Comparison of ENCODE assay signal across 26 mouse cellular contexts in the genomic region with DNA sequence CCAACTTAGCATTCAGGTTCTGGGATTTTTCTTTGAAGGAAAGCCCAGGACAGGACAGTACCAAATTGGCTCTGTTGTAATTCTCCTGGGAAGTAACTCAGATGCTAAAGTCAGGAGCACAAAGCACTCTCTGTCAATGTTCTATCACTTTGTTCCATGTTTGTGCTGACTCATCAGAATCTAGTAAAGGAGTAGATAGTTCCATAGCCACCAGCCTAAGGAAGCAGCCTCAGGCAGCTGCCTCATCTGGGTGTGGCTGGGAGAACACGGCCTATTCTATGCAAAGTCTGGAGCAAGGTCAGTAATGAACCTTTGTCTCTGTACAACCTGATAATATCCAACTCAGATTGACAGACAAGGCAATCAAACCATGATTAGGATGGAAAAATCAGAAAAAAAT.
A peak's percentile ranks its signal among the peaks of the same experiment; 100 is the strongest.
DNase-seq lines count a peak whose midpoint lies in the region; ATAC-seq and TF ChIP-seq lines count a peak whose summit lies in the region.
"Had no signal": no experiment of that assay in that cellular context is flagged by ENCODE, and none has a peak within 500 bp of the region (broad histone marks: within the 10 kb centered on the region; RNA-seq: fewer than 3 reads in every experiment).

No protein-coding gene starts in this region.

- no peak for DNase-seq in MEL (ENCODE audit: low read depth, low spot score)
- no peak for DNase-seq in adrenal gland, adult 8-10 months
- DNase-seq in thymus, postnatal 10 days (ENCODE audit: low spot score in 2 of 2), result no peak
- no peak for DNase-seq in kidney, adult 2 months
- DNase-seq: adrenal gland, adult 2 months; adrenal gland, postnatal 25 days; cerebellum, adult 11-12 months; cerebellum, adult 8-10 months; cerebellum, postnatal 10 days; cerebellum, postnatal 36 days; embryo, embryonic 11 days; gastrocnemius, postnatal 14 days; heart, adult 11 months; kidney, adult 18-20 months had no signal

- no peaks in the 10 kb centered on the region for H3K27me3 ChIP-seq in ES-Bruce4 (ENCODE audit: control insufficient read depth, insufficient read depth, low read length, poor library complexity, severe bottlenecking)
- H3K27me3 ChIP-seq in MEL (ENCODE audit: control insufficient read depth in 1 of 2, insufficient read depth in 2 of 2, low read length in 2 of 2), result no peaks in the 10 kb centered on the region
- no peaks in the 10 kb centered on the region for H3K27me3 ChIP-seq in intestine, embryonic 15.5 days (replicated peaks)
- no peaks in the 10 kb centered on the region for H3K27me3 ChIP-seq in forebrain, embryonic 16.5 days (replicated peaks; ENCODE audit: control insufficient read depth, insufficient read depth, low read length)
- no peaks in the 10 kb centered on the region for H3K27me3 ChIP-seq in kidney, adult 2 months (replicated peaks; ENCODE audit: control insufficient read depth, insufficient read depth, low read length)
- H3K27me3 ChIP-seq: embryonic facial prominence, embryonic 13.5 days; forebrain, embryonic 12.5 days; forebrain, embryonic 15.5 days; hindbrain, embryonic 13.5 days had no signal

- H3K36me3 ChIP-seq in ES-Bruce4 (ENCODE audit: control insufficient read depth, insufficient read depth, low read length, poor library complexity, severe bottlenecking) (no peaks in the 10 kb centered on the region), MEL (ENCODE audit: control insufficient read depth in 1 of 2, insufficient read depth in 2 of 2, low read length in 2 of 2) (no peaks in the 10 kb centered on the region)
- H3K36me3 ChIP-seq in intestine, embryonic 15.5 days, result no peaks in the 10 kb centered on the region
- H3K36me3 ChIP-seq in forebrain, embryonic 16.5 days (ENCODE audit: control insufficient read depth, insufficient read depth), result no peaks in the 10 kb centered on the region
- H3K36me3 ChIP-seq in kidney, adult 2 months (ENCODE audit: control insufficient read depth, insufficient read depth, low read length), result no peaks in the 10 kb centered on the region
- H3K36me3 ChIP-seq: embryonic facial prominence, embryonic 10.5 days; embryonic facial prominence, embryonic 13.5 days; forebrain, embryonic 12.5 days; forebrain, embryonic 15.5 days; hindbrain, embryonic 13.5 days had no signal

- H3K27ac ChIP-seq in ES-Bruce4 (ENCODE audit: insufficient read depth, low read length) (no peak overlapping the region), MEL (ENCODE audit: control insufficient read depth, low read depth, low read length) (no peak overlapping the region)
- H3K27ac ChIP-seq in intestine, embryonic 15.5 days, result no peak overlapping the region
- H3K27ac ChIP-seq in forebrain, embryonic 16.5 days (ENCODE audit: low read length), result no peak overlapping the region
- H3K27ac ChIP-seq in kidney, adult 2 months (ENCODE audit: insufficient read depth, low read depth, low read length), result no peak overlapping the region
- H3K27ac ChIP-seq: embryonic facial prominence, embryonic 10.5 days; embryonic facial prominence, embryonic 13.5 days; forebrain, embryonic 12.5 days; forebrain, embryonic 15.5 days; hindbrain, embryonic 13.5 days; hindbrain, postnatal 0 days had no signal

- no peak for TF ChIP-seq RAD21 in MEL (IDR thresholded peaks at IDR 0.05; ENCODE audit: low read depth, low read length)

- H3K4me3 ChIP-seq in ES-Bruce4 (ENCODE audit: low read depth, low read length), result no peak overlapping the region
- H3K4me3 ChIP-seq in MEL (ENCODE audit: control insufficient read depth in 1 of 2, insufficient read depth in 1 of 2, low read depth in 2 of 2, low read length in 2 of 2), result no peak overlapping the region
- no peak overlapping the region for H3K4me3 ChIP-seq in intestine, embryonic 15.5 days (replicated peaks)
- no peak overlapping the region for H3K4me3 ChIP-seq in forebrain, embryonic 16.5 days (replicated peaks; ENCODE audit: low read length)
- no peak overlapping the region for H3K4me3 ChIP-seq in kidney, adult 2 months (ENCODE audit: insufficient read depth, low read depth, low read length)
- H3K4me3 ChIP-seq: embryonic facial prominence, embryonic 10.5 days; embryonic facial prominence, embryonic 13.5 days; erythroblast, embryonic 14.5 days; forebrain, embryonic 12.5 days; forebrain, embryonic 15.5 days; hindbrain, embryonic 13.5 days had no signal

- peak; percentile 68; the same call in 1 of the 2 replicates for ATAC-seq in intestine, embryonic 15.5 days
- no peak for ATAC-seq in forebrain, embryonic 16.5 days
- ATAC-seq: forebrain, embryonic 15.5 days; hindbrain, postnatal 0 days; inflammation-experienced regulatory T-cells, adult 6 months had no signal

- 51% methylated on average over 1 of the region's 1 CpGs for WGBS in intestine, embryonic 15.5 days
- 83% methylated on average over 1 of the region's 1 CpGs for WGBS in forebrain, embryonic 16.5 days
- 70% methylated on average over 1 of the region's 1 CpGs for WGBS in kidney, adult 2 months

- TF ChIP-seq POLR2A in ES-Bruce4 (IDR thresholded peaks at IDR 0.05; ENCODE audit: insufficient read depth, low read length) (no peak), MEL (IDR thresholded peaks at IDR 0.05; ENCODE audit: control insufficient read depth in 1 of 2, insufficient read depth in 1 of 2, low read depth in 1 of 2, low read length in 2 of 2, poor library complexity in 1 of 2) (no peak)
- TF ChIP-seq POLR2A in kidney, adult 2 months (IDR thresholded peaks at IDR 0.05; ENCODE audit: low read depth, low read length), result no peak

- TF ChIP-seq CTCF in ES-Bruce4 (IDR thresholded peaks at IDR 0.05; ENCODE audit: low read depth, low read length) (no peak), MEL (IDR thresholded peaks at IDR 0.05 in 2 of 3, conservative IDR thresholded peaks at IDR 0.05 in 1 of 3; ENCODE audit: control insufficient read depth in 1 of 3, insufficient read depth in 1 of 3, low read depth in 2 of 3, low read length in 3 of 3, poor library complexity in 1 of 3, severe bottlenecking in 1 of 3) (no peak)
- no peak for TF ChIP-seq CTCF in kidney, adult 2 months (conservative IDR thresholded peaks at IDR 0.05; ENCODE audit: insufficient read depth, insufficient read length, low read depth, low read length)

- TF ChIP-seq EP300 in ES-Bruce4 (IDR thresholded peaks at IDR 0.05; ENCODE audit: insufficient read depth, low read depth, low read length) (peak; percentile 78), MEL (IDR thresholded peaks at IDR 0.05; ENCODE audit: low read depth in 1 of 2, low read length in 2 of 2) (no peak)

- H3K4me1 ChIP-seq in ES-Bruce4 (ENCODE audit: control insufficient read depth, insufficient read depth, low read length) (no peaks in the 10 kb centered on the region), MEL (ENCODE audit: control insufficient read depth in 1 of 2, insufficient read depth in 2 of 2, low read length in 2 of 2) (no peaks in the 10 kb centered on the region)
- H3K4me1 ChIP-seq in intestine, embryonic 15.5 days (replicated peaks), result no peaks in the 10 kb centered on the region
- H3K4me1 ChIP-seq in forebrain, embryonic 16.5 days (replicated peaks; ENCODE audit: control insufficient read depth, insufficient read depth, low read length), result no peaks in the 10 kb centered on the region
- no peaks in the 10 kb centered on the region for H3K4me1 ChIP-seq in kidney, adult 2 months (ENCODE audit: control insufficient read depth, insufficient read depth, low read length)
- H3K4me1 ChIP-seq: embryonic facial prominence, embryonic 10.5 days; embryonic facial prominence, embryonic 13.5 days; forebrain, embryonic 12.5 days; hindbrain, embryonic 13.5 days had no signal

- H3K79me2 ChIP-seq in MEL (ENCODE audit: control insufficient read depth, insufficient read depth, low read length, poor library complexity), result no peaks in the 10 kb centered on the region

- no peak overlapping the region for H3K4me2 ChIP-seq in intestine, embryonic 15.5 days (replicated peaks)
- H3K4me2 ChIP-seq in forebrain, embryonic 16.5 days (ENCODE audit: low read length), result no peak overlapping the region
- H3K4me2 ChIP-seq: embryonic facial prominence, embryonic 13.5 days; forebrain, embryonic 12.5 days; forebrain, embryonic 15.5 days; heart, embryonic 11.5 days; hindbrain, embryonic 13.5 days had no signal

- H3K9me3 ChIP-seq in ES-Bruce4 (replicated peaks; ENCODE audit: control insufficient read depth, insufficient read depth, low read length, poor library complexity, severe bottlenecking) (no peaks in the 10 kb centered on the region), MEL (replicated peaks; ENCODE audit: insufficient read depth, low read length) (no peaks in the 10 kb centered on the region)
- H3K9me3 ChIP-seq in intestine, embryonic 15.5 days, result no peaks in the 10 kb centered on the region
- H3K9me3 ChIP-seq in forebrain, embryonic 16.5 days (ENCODE audit: control insufficient read depth, low read length), result no peaks in the 10 kb centered on the region
- H3K9me3 ChIP-seq: embryonic facial prominence, embryonic 10.5 days; embryonic facial prominence, embryonic 13.5 days; forebrain, embryonic 12.5 days; forebrain, embryonic 15.5 days; hindbrain, embryonic 13.5 days had no signal

- H3K9ac ChIP-seq in ES-Bruce4 (ENCODE audit: low read depth, poor library complexity, severe bottlenecking), result no peak overlapping the region
- H3K9ac ChIP-seq in MEL (ENCODE audit: control insufficient read depth, low read depth, low read length, poor library complexity, severe bottlenecking), result no peak overlapping the region
- H3K9ac ChIP-seq in intestine, embryonic 15.5 days, result no peak overlapping the region
- H3K9ac ChIP-seq in forebrain, embryonic 16.5 days (replicated peaks; ENCODE audit: low read depth, low read length), result no peak overlapping the region
- H3K9ac ChIP-seq: embryonic facial prominence, embryonic 13.5 days; forebrain, embryonic 12.5 days; forebrain, embryonic 15.5 days; hindbrain, embryonic 13.5 days had no signal

TF ChIP-seq in MEL, 35 proteins besides CTCF, POLR2A, EP300 and RAD21:
- TF ChIP-seq ZMIZ1 (IDR thresholded peaks at IDR 0.05; ENCODE audit: low read depth, low read length) (no peak), MAFK (IDR thresholded peaks at IDR 0.05; ENCODE audit: borderline replicate concordance, low read depth, low read length) (0 out of 2 replicates have a peak, but pooled peaks have one; percentile 17)
TF ChIP-seq in MEL: peak in this region for 1.
